Mouse (Mus musculus): Measurements from ENCODE around the gene Olfr967. TPM values are rescaled to one million over a fixed set of nuclear protein-coding genes. Genes with fewer than 3 reads are reported as not detected.
"Not testable (repeated sequence)": the region's sequence is repeated elsewhere in the genome, so short reads cannot be mapped to it uniquely, and the experiment has no call there.

The Olfr967 gene
- polyA plus RNA-seq (2012; ENCODE audit: insufficient read depth, insufficient read length, low replicate concordance, missing spikeins): not detected in 2 replicates

- Histone ChIP-seq H3K4me1 (ENCODE audit: control insufficient read depth, insufficient read depth, low read length) (no peaks in the 10 kb centered on the region), H3K27ac (ENCODE audit: insufficient read depth, low read depth, low read length) (no peak within 1 kb of the TSS), H3K4me3 (ENCODE audit: insufficient read depth, low read depth, low read length) (no peak within 1 kb of the TSS)
- no peak for TF ChIP-seq POLR2A (IDR thresholded peaks at IDR 0.05; ENCODE audit: insufficient read depth, low read depth, low read length)
- no peak for TF ChIP-seq CTCF (IDR thresholded peaks at IDR 0.05; ENCODE audit: insufficient read depth, low read depth, low read length)
Measured at GRCm38 (mm10) chr9:39745949-39746348, at the start of gene Olfr967. Olfr967 (plus strand) TSS chr9:39746249.

GRCm38 (mm10) chr9:39701123-39701522 lies 44.9 kb upstream of the Olfr967 start:
- WGBS: 73% methylated on average over 8 of the region's 8 CpGs
- not testable (repeated sequence) for H3K4me3 ChIP-seq (ENCODE audit: insufficient read depth, low read depth, low read length); H3K27ac ChIP-seq (ENCODE audit: insufficient read depth, low read depth, low read length); H3K4me1 ChIP-seq (ENCODE audit: control insufficient read depth, insufficient read depth, low read length)

- Histone ChIP-seq H3K4me3 (ENCODE audit: insufficient read depth, low read depth, low read length) (no peak within 1 kb of the TSS), H3K27ac (ENCODE audit: insufficient read depth, low read depth, low read length) (no peak within 1 kb of the TSS), H3K4me1 (ENCODE audit: control insufficient read depth, insufficient read depth, low read length) (no peaks in the 10 kb centered on the region)
- TF ChIP-seq CTCF (IDR thresholded peaks at IDR 0.05; ENCODE audit: insufficient read depth, low read depth, low read length): no peak
Measured at GRCm38 (mm10) chr9:39707017-39707416, 39.0 kb upstream of the Olfr967 start, which contains the start of gene Olfr149. Olfr149 (minus strand) TSS chr9:39707117.

GRCm38 (mm10) chr9:39708958-39709357 lies 37.1 kb upstream of the Olfr967 start:
- Histone ChIP-seq H3K4me3 (ENCODE audit: insufficient read depth, low read depth, low read length) (no peak overlapping the region), H3K4me1 (ENCODE audit: control insufficient read depth, insufficient read depth, low read length) (no peaks in the 10 kb centered on the region), H3K27ac (ENCODE audit: insufficient read depth, low read depth, low read length) (no peak overlapping the region)
- 43% methylated on average over 3 of the region's 3 CpGs for WGBS
- TF ChIP-seq POLR2A (IDR thresholded peaks at IDR 0.05; ENCODE audit: insufficient read depth, low read depth, low read length) (no peak), CTCF (IDR thresholded peaks at IDR 0.05; ENCODE audit: insufficient read depth, low read depth, low read length) (no peak)

- Histone ChIP-seq H3K27ac (ENCODE audit: insufficient read depth, low read depth, low read length) (no peak within 1 kb of the TSS), H3K4me3 (ENCODE audit: insufficient read depth, low read depth, low read length) (no peak within 1 kb of the TSS), H3K4me1 (ENCODE audit: control insufficient read depth, insufficient read depth, low read length) (no peaks in the 10 kb centered on the region)
- TF ChIP-seq POLR2A (IDR thresholded peaks at IDR 0.05; ENCODE audit: insufficient read depth, low read depth, low read length) (no peak), CTCF (IDR thresholded peaks at IDR 0.05; ENCODE audit: insufficient read depth, low read depth, low read length) (no peak)
Measured at GRCm38 (mm10) chr9:39711053-39711452, 35.0 kb upstream of the Olfr967 start, which contains the start of gene Olfr965. Olfr965 (plus strand) TSS chr9:39711353.

GRCm38 (mm10) chr9:39730678-39731077 lies 15.4 kb upstream of the Olfr967 start, which contains the start of gene Olfr150:
Olfr150 (plus strand) TSS chr9:39730978.
- Histone ChIP-seq H3K4me3 (ENCODE audit: insufficient read depth, low read depth, low read length) (no peak within 1 kb of the TSS), H3K27ac (ENCODE audit: insufficient read depth, low read depth, low read length) (no peak within 1 kb of the TSS), H3K4me1 (ENCODE audit: control insufficient read depth, insufficient read depth, low read length) (no peaks in the 10 kb centered on the region)
- TF ChIP-seq CTCF (IDR thresholded peaks at IDR 0.05; ENCODE audit: insufficient read depth, low read depth, low read length): no peak
- no peak for TF ChIP-seq POLR2A (IDR thresholded peaks at IDR 0.05; ENCODE audit: insufficient read depth, low read depth, low read length)

- TF ChIP-seq POLR2A (IDR thresholded peaks at IDR 0.05; ENCODE audit: insufficient read depth, low read depth, low read length) (no peak), CTCF (IDR thresholded peaks at IDR 0.05; ENCODE audit: insufficient read depth, low read depth, low read length) (no peak)
- H3K4me3 ChIP-seq (ENCODE audit: insufficient read depth, low read depth, low read length): no peak overlapping the region
- H3K27ac ChIP-seq (ENCODE audit: insufficient read depth, low read depth, low read length): no peak overlapping the region
- H3K4me1 ChIP-seq (ENCODE audit: control insufficient read depth, insufficient read depth, low read length): no peaks in the 10 kb centered on the region
- WGBS: 94% methylated on average over 1 of the region's 1 CpGs
Measured at GRCm38 (mm10) chr9:39740741-39741140, 5.3 kb upstream of the Olfr967 start.

GRCm38 (mm10) chr9:39746428-39746827 lies 379 bp downstream of the Olfr967 start:
- 84% methylated on average over 1 of the region's 1 CpGs for WGBS
- no peaks in the 10 kb centered on the region for H3K4me1 ChIP-seq (ENCODE audit: control insufficient read depth, insufficient read depth, low read length)
- no peak for TF ChIP-seq CTCF (IDR thresholded peaks at IDR 0.05; ENCODE audit: insufficient read depth, low read depth, low read length)
- no peak for TF ChIP-seq POLR2A (IDR thresholded peaks at IDR 0.05; ENCODE audit: insufficient read depth, low read depth, low read length)
- H3K4me3 ChIP-seq (ENCODE audit: insufficient read depth, low read depth, low read length): no peak overlapping the region
- H3K27ac ChIP-seq (ENCODE audit: insufficient read depth, low read depth, low read length): no peak overlapping the region

GRCm38 (mm10) chr9:39783153-39783552 lies 37.1 kb downstream of the Olfr967 start, which contains the start of gene Olfr968:
Olfr968 (minus strand) TSS chr9:39783253.
- Histone ChIP-seq H3K27ac (ENCODE audit: insufficient read depth, low read depth, low read length) (no peak within 1 kb of the TSS), H3K4me1 (ENCODE audit: control insufficient read depth, insufficient read depth, low read length) (no peaks in the 10 kb centered on the region), H3K4me3 (ENCODE audit: insufficient read depth, low read depth, low read length) (no peak within 1 kb of the TSS)
- TF ChIP-seq POLR2A (IDR thresholded peaks at IDR 0.05; ENCODE audit: insufficient read depth, low read depth, low read length) (no peak), CTCF (IDR thresholded peaks at IDR 0.05; ENCODE audit: insufficient read depth, low read depth, low read length) (no peak)
- 80% methylated on average over 1 of the region's 1 CpGs for WGBS

GRCm38 (mm10) chr9:39790558-39790957 lies 44.5 kb downstream of the Olfr967 start, which contains the start of gene Olfr969:
Olfr969 (plus strand) TSS chr9:39790945.
- Histone ChIP-seq H3K4me3 (ENCODE audit: insufficient read depth, low read depth, low read length) (no peak within 1 kb of the TSS), H3K4me1 (ENCODE audit: control insufficient read depth, insufficient read depth, low read length) (no peaks in the 10 kb centered on the region), H3K27ac (ENCODE audit: insufficient read depth, low read depth, low read length) (no peak within 1 kb of the TSS)
- 54% methylated on average over 2 of the region's 2 CpGs for WGBS
- TF ChIP-seq POLR2A (IDR thresholded peaks at IDR 0.05; ENCODE audit: insufficient read depth, low read depth, low read length): no peak

Other genes with a start within 250 kb of the Olfr967 start
- gene Olfr957, start 230.4 kb upstream of the Olfr967 start, polyA plus RNA-seq (2012; ENCODE audit: insufficient read depth, insufficient read length, low replicate concordance, missing spikeins): not detected in 2 replicates
- not detected in 2 replicates for gene Olfr958, start 192.2 kb upstream of the Olfr967 start, polyA plus RNA-seq (2012; ENCODE audit: insufficient read depth, insufficient read length, low replicate concordance, missing spikeins)
- not detected in 2 replicates for gene Olfr959, start 170.7 kb upstream of the Olfr967 start, polyA plus RNA-seq (2012; ENCODE audit: insufficient read depth, insufficient read length, low replicate concordance, missing spikeins)
- not detected in 2 replicates for gene AW551984, start 141.8 kb upstream of the Olfr967 start, polyA plus RNA-seq (2012; ENCODE audit: insufficient read depth, insufficient read length, low replicate concordance, missing spikeins)
- gene Olfr148, start 135.6 kb upstream of the Olfr967 start, polyA plus RNA-seq (2012; ENCODE audit: insufficient read depth, insufficient read length, low replicate concordance, missing spikeins): not detected in 2 replicates
- gene Olfr960, start 124.9 kb upstream of the Olfr967 start, polyA plus RNA-seq (2012; ENCODE audit: insufficient read depth, insufficient read length, low replicate concordance, missing spikeins): not detected in 2 replicates
- gene Olfr961, start 101.2 kb upstream of the Olfr967 start, polyA plus RNA-seq (2012; ENCODE audit: insufficient read depth, insufficient read length, low replicate concordance, missing spikeins): not detected in 2 replicates
- gene Olfr963, start 79.0 kb upstream of the Olfr967 start, polyA plus RNA-seq (2012; ENCODE audit: insufficient read depth, insufficient read length, low replicate concordance, missing spikeins): not detected in 2 replicates
- gene Olfr149, start 39.1 kb upstream of the Olfr967 start, polyA plus RNA-seq (2012; ENCODE audit: insufficient read depth, insufficient read length, low replicate concordance, missing spikeins): not detected in 2 replicates
- not detected in 2 replicates for gene Olfr965, start 34.9 kb upstream of the Olfr967 start, polyA plus RNA-seq (2012; ENCODE audit: insufficient read depth, insufficient read length, low replicate concordance, missing spikeins)
- not detected in 2 replicates for gene Olfr150, start 15.3 kb upstream of the Olfr967 start, polyA plus RNA-seq (2012; ENCODE audit: insufficient read depth, insufficient read length, low replicate concordance, missing spikeins)
- gene Olfr968, start 37.0 kb downstream of the Olfr967 start, polyA plus RNA-seq (2012; ENCODE audit: insufficient read depth, insufficient read length, low replicate concordance, missing spikeins): not detected in 2 replicates
- gene Olfr969, start 44.7 kb downstream of the Olfr967 start, polyA plus RNA-seq (2012; ENCODE audit: insufficient read depth, insufficient read length, low replicate concordance, missing spikeins): not detected in 2 replicates
- not detected in 2 replicates for gene Olfr970, start 62.6 kb downstream of the Olfr967 start, polyA plus RNA-seq (2012; ENCODE audit: insufficient read depth, insufficient read length, low replicate concordance, missing spikeins)
- not detected in 2 replicates for gene Olfr971, start 90.6 kb downstream of the Olfr967 start, polyA plus RNA-seq (2012; ENCODE audit: insufficient read depth, insufficient read length, low replicate concordance, missing spikeins)
- gene Olfr972, start 120.2 kb downstream of the Olfr967 start, polyA plus RNA-seq (2012; ENCODE audit: insufficient read depth, insufficient read length, low replicate concordance, missing spikeins): not detected in 2 replicates
- not detected in 2 replicates for gene Olfr229, start 161.1 kb downstream of the Olfr967 start, polyA plus RNA-seq (2012; ENCODE audit: insufficient read depth, insufficient read length, low replicate concordance, missing spikeins)
- not detected in 2 replicates for gene Olfr974, start 191.3 kb downstream of the Olfr967 start, polyA plus RNA-seq (2012; ENCODE audit: insufficient read depth, insufficient read length, low replicate concordance, missing spikeins)
- gene Olfr975, start 205.8 kb downstream of the Olfr967 start, polyA plus RNA-seq (2012; ENCODE audit: insufficient read depth, insufficient read length, low replicate concordance, missing spikeins): not detected in 2 replicates
- not detected in 2 replicates for gene Olfr976, start 214.9 kb downstream of the Olfr967 start, polyA plus RNA-seq (2012; ENCODE audit: insufficient read depth, insufficient read length, low replicate concordance, missing spikeins)
- not detected in 2 replicates for gene Olfr978, start 245.9 kb downstream of the Olfr967 start, polyA plus RNA-seq (2012; ENCODE audit: insufficient read depth, insufficient read length, low replicate concordance, missing spikeins)

Measured in olfactory bulb, adult 2 months (tissue).